Mouse (Mus musculus): ENCODE data around the gene Yy2. TPM values are rescaled to one million over a fixed set of nuclear protein-coding genes. Genes with fewer than 3 reads are reported as not detected.

Yy2 gene
- total RNA-seq (2021) = 1 to 10 TPM in 1 of 2 experiments, not detected in 1; 1.2 TPM
- long read RNA-seq, experiment 1 = 0 reads
- long read RNA-seq, experiment 2 = 0 reads

DNA sequence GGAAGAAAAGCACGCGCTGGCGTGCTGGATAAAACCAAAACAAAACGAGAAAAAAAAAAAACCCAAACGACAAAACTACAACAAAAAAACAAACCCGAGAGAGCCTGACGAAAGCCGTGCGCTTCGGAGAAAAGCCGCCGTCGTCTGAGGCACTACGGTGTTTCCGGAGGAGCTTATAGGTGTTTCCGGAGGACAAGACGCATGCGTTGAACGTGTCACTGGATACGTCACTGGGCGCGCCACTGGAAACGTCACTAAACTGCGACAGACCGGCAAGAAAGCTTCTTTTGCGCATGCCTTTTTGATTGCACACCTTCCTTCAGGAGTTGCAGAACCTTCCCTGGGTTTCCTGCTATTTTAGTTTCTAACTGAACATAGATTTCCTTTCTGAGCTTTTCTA lies at the start of gene Yy2:
Gene Yy2 (minus strand): TSS at position 146 of the 400 bp plus-strand sequence.
- no peak for DNase-seq (ENCODE audit: extremely low spot score in 1 of 2, low spot score in 2 of 2)
- Histone ChIP-seq H3K4me3 (no peak within 1 kb of the TSS), H3K27ac (no peak within 1 kb of the TSS)
- intact Hi-C loops (cut with DNase I) = no loop called here
- TF ChIP-seq CTCF (IDR thresholded peaks at IDR 0.05) = no peak

DNA sequence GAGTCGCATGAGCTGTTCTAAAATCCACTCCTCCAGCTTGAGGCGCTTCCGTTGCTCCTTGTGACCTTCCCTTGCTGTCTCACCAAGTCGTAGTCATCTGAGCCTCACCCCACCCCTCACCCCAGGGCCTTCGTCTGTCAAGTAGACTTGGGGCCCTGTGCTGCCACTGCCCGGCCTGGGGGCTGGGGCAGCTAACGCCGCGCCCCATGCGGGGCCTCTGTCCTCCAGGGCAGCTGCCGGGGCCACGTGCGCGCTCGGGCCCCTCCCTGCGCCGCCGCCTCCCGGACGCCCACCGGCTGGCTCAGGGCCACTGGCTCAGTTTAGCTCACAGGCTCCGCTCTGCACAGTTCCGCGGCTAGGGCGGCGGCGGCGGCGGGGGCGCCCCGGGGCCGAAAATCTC lies 44.1 kb upstream of the Yy2 start:
- no peak for TF ChIP-seq CTCF (IDR thresholded peaks at IDR 0.05)
- Histone ChIP-seq H3K4me3 (peak overlapping the region; percentile 23; the same call in 1 of the 2 replicates), H3K27ac (no peak overlapping the region)
- peak; percentile 15 to 51 for DNase-seq (ENCODE audit: extremely low spot score in 1 of 2, low spot score in 2 of 2)
- intact Hi-C loops (cut with DNase I) = no loop called here

DNA sequence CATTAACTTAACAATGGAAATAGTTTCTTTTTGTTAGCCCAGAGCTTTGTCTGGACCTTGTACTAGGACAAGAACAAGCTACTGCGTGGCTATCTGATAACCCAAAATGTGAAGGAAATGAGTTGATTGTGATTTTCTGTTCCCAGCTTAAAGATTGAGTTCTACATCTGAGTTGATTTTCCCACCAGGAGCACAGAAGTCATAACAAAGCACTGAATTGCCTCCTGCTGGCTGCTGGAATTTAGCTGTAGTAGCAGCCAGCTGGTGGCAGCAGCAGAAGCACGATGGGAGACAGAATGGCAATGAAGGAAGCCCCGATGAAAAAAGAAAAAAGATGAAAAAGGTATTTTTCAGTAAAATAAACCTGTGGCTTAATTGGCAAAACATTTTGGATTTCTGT lies 32.7 kb upstream of the Yy2 start:
- H3K27ac ChIP-seq = no peak overlapping the region
- DNase-seq (ENCODE audit: extremely low spot score in 1 of 2, low spot score in 2 of 2) = peak in 1 of 2 experiments; percentile 31
- intact Hi-C loops (cut with DNase I) = loop anchor here (1.0 to 10.0 kb wide), 3 partner anchors 9 to 1323 kb away; no protein-coding TSS in a partner anchor
- peak; percentile 54 for TF ChIP-seq CTCF (IDR thresholded peaks at IDR 0.05)
- H3K4me3 ChIP-seq = no peak overlapping the region

DNA sequence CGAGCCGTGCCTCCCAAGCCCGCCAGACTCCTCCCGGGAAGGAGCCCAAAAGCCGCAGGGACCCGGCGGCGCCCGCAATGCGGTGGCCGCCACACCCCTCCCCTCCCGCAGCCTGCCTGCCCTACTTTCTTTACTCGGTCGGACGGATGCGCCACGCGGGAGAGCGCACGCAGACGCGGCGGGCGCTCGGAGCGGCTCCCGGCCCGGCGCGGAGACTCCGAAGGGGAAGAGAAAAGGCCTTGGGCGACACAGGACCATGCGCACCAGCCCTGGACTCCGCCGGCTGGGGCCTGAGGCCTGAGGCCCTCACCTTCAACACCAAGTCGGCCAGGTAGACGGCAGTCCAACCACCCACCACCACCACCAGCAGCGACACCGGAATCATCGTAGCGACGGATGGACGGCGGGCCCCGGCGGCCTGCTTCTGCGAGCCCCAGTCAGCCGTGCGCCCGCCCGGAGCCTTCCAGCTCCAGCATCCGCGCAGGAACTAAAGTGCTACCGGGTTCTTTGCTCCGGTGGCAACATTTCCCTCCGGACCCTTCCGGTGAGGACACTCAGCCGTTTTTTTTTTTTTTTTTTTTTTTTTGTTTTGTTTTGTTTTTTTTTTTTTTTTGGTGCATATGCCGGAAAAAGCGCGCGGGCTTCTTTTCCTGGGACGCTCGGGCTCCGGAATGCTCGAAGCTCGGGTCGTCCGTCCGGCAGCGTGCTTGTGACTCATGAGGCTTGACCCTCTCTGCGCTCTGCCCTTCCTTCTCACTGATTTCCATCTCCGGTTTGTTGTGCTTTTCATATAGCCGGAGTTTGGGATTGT lies 29.6 kb upstream of the Yy2 start, which contains the start of gene Mbtps2:
Gene Mbtps2 (minus strand): TSS at position 530 of the 811 bp plus-strand sequence.
- intact Hi-C loops (cut with DNase I) = loop anchor here (10.0 kb wide), 1 partner anchor 104 kb away; the partner anchor contains the start of gene Sms
- peak; percentile 42 to 49 for DNase-seq (ENCODE audit: extremely low spot score in 1 of 2, low spot score in 2 of 2)
- no peak for TF ChIP-seq CTCF (IDR thresholded peaks at IDR 0.05)
- Histone ChIP-seq H3K27ac (peak within 1 kb of the TSS; percentile 68), H3K4me3 (peak within 1 kb of the TSS; percentile 58)

- Histone ChIP-seq H3K27ac (peak overlapping the region; percentile 68), H3K4me3 (peak overlapping the region; percentile 58)
- no peak for DNase-seq (ENCODE audit: extremely low spot score in 1 of 2, low spot score in 2 of 2)
- intact Hi-C loops (cut with DNase I) = loop anchor here (10.0 kb wide), 1 partner anchor 103 kb away; the partner anchor contains the start of gene Sms
- TF ChIP-seq CTCF (IDR thresholded peaks at IDR 0.05) = no peak
Measured at GRCm38 (mm10) chrX:157597585-157598185, 28.9 kb upstream of the Yy2 start.

DNA sequence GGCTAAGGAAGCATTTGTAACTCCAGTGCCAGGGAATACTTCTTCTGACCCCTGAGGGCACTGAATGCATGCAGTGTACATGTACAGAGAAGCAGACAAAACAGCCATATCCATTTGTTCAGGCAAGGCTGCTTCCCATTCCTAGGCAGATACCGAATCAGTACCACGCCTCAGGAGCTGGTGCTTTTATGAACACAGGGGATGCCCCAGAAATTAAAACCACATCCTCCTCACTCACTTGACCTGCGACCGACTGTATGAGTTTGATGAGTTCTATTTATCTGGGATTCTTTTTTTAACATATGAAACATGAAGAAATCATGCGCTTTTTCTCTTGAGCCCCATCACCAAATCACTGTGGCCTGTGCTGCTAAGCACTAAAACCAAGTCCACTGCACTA lies 28.0 kb upstream of the Yy2 start:
- no peak for TF ChIP-seq CTCF (IDR thresholded peaks at IDR 0.05)
- intact Hi-C loops (cut with DNase I) = loop anchor here (10.0 kb wide), 1 partner anchor 102 kb away; the partner anchor contains the start of gene Sms
- Histone ChIP-seq H3K4me3 (no peak overlapping the region), H3K27ac (no peak overlapping the region)
- no peak for DNase-seq (ENCODE audit: extremely low spot score in 1 of 2, low spot score in 2 of 2)

GRCm38 (mm10) chrX:157595927-157596326 lies 27.1 kb upstream of the Yy2 start:
- TF ChIP-seq CTCF (IDR thresholded peaks at IDR 0.05) = no peak
- Histone ChIP-seq H3K4me3 (no peak overlapping the region), H3K27ac (no peak overlapping the region)
- intact Hi-C loops (cut with DNase I) = loop anchor here (10.0 kb wide), 1 partner anchor 101 kb away; the partner anchor contains the start of gene Sms
- no peak for DNase-seq (ENCODE audit: extremely low spot score in 1 of 2, low spot score in 2 of 2)

GRCm38 (mm10) chrX:157594606-157595005 lies 25.8 kb upstream of the Yy2 start:
- DNase-seq (ENCODE audit: extremely low spot score in 1 of 2, low spot score in 2 of 2) = no peak
- intact Hi-C loops (cut with DNase I) = loop anchor here (10.0 kb wide), 1 partner anchor 100 kb away; the partner anchor contains the start of gene Sms
- TF ChIP-seq CTCF (IDR thresholded peaks at IDR 0.05) = no peak
- no peak overlapping the region for H3K27ac ChIP-seq
- no peak overlapping the region for H3K4me3 ChIP-seq

GRCm38 (mm10) chrX:157587001-157587400 lies 18.2 kb upstream of the Yy2 start:
- DNase-seq (ENCODE audit: extremely low spot score in 1 of 2, low spot score in 2 of 2) = no peak
- intact Hi-C loops (cut with DNase I) = no loop called here
- TF ChIP-seq CTCF (IDR thresholded peaks at IDR 0.05) = no peak
- no peak overlapping the region for H3K4me3 ChIP-seq
- no peak overlapping the region for H3K27ac ChIP-seq

DNA sequence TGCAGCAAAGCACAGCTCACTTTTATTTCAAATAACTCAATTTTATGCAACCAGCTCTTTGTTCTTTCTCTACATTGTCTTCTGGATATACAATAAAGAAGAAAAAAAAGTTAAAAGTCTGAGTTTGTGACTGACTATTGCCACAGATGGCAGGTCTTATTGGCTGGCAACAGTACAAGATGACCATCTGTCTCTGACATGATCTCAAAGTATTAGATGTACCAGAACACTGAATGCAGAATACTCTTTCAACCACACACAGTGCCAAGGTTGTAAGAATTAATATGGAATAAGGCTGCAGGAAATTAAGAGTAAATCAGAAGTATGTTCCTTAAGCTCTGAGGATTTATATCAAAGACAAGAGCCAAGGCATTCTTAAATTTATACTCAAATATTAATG lies 17.6 kb upstream of the Yy2 start:
- intact Hi-C loops (cut with DNase I) = no loop called here
- no peak for DNase-seq (ENCODE audit: extremely low spot score in 1 of 2, low spot score in 2 of 2)
- Histone ChIP-seq H3K27ac (no peak overlapping the region), H3K4me3 (no peak overlapping the region)
- no peak for TF ChIP-seq CTCF (IDR thresholded peaks at IDR 0.05)

DNA sequence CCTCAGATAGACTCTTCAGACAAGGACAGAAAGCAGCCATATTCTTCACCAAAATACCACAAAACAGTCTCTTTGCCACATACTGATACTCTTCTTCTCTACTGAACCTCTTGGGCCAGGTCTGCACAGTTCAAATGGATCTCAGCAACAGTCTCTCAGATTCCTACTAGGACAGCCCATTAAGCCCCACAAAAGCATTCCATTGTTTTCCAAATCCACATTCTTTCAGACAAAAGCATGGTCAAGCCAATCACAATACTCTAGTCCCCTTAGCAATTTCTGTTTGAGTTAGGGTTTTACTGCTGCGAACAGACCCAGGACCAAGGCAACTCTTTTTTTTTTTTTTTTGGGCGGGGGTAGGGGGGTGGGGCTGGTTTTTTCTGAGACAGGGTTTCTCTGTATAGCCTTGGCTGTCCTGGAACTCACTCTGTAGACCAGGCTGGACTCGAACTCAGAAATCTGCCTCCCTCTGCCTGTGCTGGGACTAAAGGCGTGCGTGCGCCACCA lies 10.4 kb upstream of the Yy2 start:
- no peak for TF ChIP-seq CTCF (IDR thresholded peaks at IDR 0.05)
- intact Hi-C loops (cut with DNase I) = no loop called here
- DNase-seq (ENCODE audit: extremely low spot score in 1 of 2, low spot score in 2 of 2) = no peak
- Histone ChIP-seq H3K4me3 (no peak overlapping the region), H3K27ac (no peak overlapping the region)

GRCm38 (mm10) chrX:157574683-157575082 lies 5.9 kb upstream of the Yy2 start:
- DNase-seq (ENCODE audit: extremely low spot score in 1 of 2, low spot score in 2 of 2) = no peak
- intact Hi-C loops (cut with DNase I) = no loop called here
- Histone ChIP-seq H3K27ac (no peak overlapping the region), H3K4me3 (no peak overlapping the region)
- no peak for TF ChIP-seq CTCF (IDR thresholded peaks at IDR 0.05)
